Mouse (Mus musculus): ENCODE results near the gene Zfp383. TPM values are rescaled to one million over a fixed set of nuclear protein-coding genes. Genes with fewer than 3 reads are reported as not detected.
"Not testable (repeated sequence)": the region's sequence is repeated elsewhere in the genome, so short reads cannot be mapped to it uniquely, and the experiment has no call there.

The Zfp383 gene
- 1 to 10 TPM; 9.0 to 9.7 TPM for total RNA-seq (2021)

GRCm38 (mm10) chr7:29908130-29908950 lies at the start of gene Zfp383:
Gene Zfp383, plus strand, starts transcription at chr7:29908223.
- intact Hi-C loops (cut with DNase I) = loop anchor here (5.0 kb wide), 4 partner anchors 51 to 184 kb away; partner anchors contain the start of genes Gm26920, Zfp260, Zfp420 and Zfp566
- peak; percentile 89 for DNase-seq (ENCODE audit: low spot score in 2 of 2)

- DNase-seq (ENCODE audit: low spot score in 2 of 2) = peak; percentile 89 to 91
- intact Hi-C loops (cut with DNase I) = loop anchor here (5.0 kb wide), 2 partner anchors 43 to 47 kb away; partner anchors contain the start of genes Zfp27, Zfp383 and Zfp790
Measured at GRCm38 (mm10) chr7:29859532-29860517, 48.2 kb upstream of the Zfp383 start, which contains the start of gene Zfp420. Gene Zfp420, plus strand, starts transcription at chr7:29859979.

DNA sequence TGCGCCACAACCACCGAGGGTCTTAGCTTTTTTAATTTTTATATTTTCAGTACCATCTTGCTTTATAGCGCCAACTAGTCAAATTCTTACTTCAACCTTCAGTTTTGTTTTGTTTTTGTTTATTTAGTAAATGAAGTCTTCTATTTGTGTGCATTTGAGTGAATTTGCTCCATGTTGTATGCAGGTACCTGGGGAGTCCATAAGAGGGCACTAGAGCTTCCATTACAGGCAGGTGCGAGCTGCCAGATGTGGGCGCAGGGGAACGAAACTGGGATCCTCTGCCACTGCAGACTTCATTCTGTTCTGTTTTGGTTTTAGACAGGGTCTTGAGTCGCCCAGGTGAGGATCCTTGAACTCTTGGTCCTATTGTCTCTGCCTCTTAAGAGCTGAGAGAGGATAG lies 46.4 kb upstream of the Zfp383 start:
- intact Hi-C loops (cut with DNase I) = no loop called here
- DNase-seq (ENCODE audit: low spot score in 2 of 2) = no peak

- no peak for DNase-seq (ENCODE audit: low spot score in 2 of 2)
- intact Hi-C loops (cut with DNase I) = no loop called here
Measured at GRCm38 (mm10) chr7:29874256-29874655, 33.8 kb upstream of the Zfp383 start.

- DNase-seq (ENCODE audit: low spot score in 2 of 2); intact Hi-C loops (cut with DNase I): not testable (repeated sequence)
Measured at GRCm38 (mm10) chr7:29877561-29877960, 30.5 kb upstream of the Zfp383 start.

GRCm38 (mm10) chr7:29880056-29880455 lies 28.0 kb upstream of the Zfp383 start:
- intact Hi-C loops (cut with DNase I) = no loop called here
- DNase-seq (ENCODE audit: low spot score in 2 of 2) = no peak

GRCm38 (mm10) chr7:29880916-29881315 lies 27.1 kb upstream of the Zfp383 start:
- intact Hi-C loops (cut with DNase I) = no loop called here
- no peak for DNase-seq (ENCODE audit: low spot score in 2 of 2)

- intact Hi-C loops (cut with DNase I) = no loop called here
- DNase-seq (ENCODE audit: low spot score in 2 of 2) = no peak
Measured at GRCm38 (mm10) chr7:29890501-29890900, 17.5 kb upstream of the Zfp383 start.

- intact Hi-C loops (cut with DNase I) = no loop called here
- DNase-seq (ENCODE audit: low spot score in 2 of 2) = no peak
Measured at GRCm38 (mm10) chr7:29892756-29893155, 15.3 kb upstream of the Zfp383 start.

DNA sequence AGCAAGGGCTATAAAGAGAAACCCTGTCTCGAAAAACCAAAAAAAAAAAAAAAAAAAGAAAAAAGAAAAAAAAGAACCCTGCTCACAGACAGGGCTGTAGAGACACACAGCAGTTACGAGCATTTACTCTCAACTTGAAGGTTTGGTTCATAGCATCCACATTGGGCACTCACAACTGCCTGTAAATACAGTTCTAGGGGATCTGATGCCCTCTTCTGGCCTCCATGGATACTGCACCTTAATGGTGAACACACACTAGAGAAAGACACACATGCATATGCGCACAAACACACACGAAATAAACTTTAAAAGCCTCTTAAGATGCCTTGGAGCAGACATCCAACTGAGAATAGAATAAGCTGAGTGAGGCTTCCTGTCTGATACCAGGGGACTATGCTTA lies 9.7 kb upstream of the Zfp383 start:
- intact Hi-C loops (cut with DNase I) = no loop called here
- DNase-seq (ENCODE audit: low spot score in 2 of 2) = no peak

DNA sequence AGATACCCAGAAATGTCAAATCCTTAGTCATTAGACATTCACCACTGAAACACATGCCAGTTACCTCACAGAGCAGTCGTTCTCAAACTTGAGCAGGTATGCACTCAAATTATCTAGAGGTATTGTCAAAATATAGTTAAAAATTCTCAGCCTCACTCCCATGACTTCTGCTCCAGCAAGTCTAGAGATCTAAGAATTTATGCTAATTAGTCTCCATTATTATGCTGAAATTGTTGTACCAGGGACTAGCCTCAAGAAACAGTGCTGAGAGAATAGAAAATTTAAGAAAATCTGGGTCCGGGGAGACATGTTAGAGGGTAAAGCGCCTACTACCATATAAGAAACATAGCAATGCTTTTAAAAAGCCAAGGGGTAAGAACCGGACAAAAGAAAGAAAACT lies 3.9 kb upstream of the Zfp383 start:
- DNase-seq (ENCODE audit: low spot score in 2 of 2) = no peak
- intact Hi-C loops (cut with DNase I) = no loop called here

GRCm38 (mm10) chr7:29905966-29906681 lies 1.9 kb upstream of the Zfp383 start, which contains the start of gene Zfp27:
Gene Zfp27, minus strand, starts transcription at chr7:29906572.
- intact Hi-C loops (cut with DNase I) = loop anchor here (5.0 kb wide), 4 partner anchors 49 to 186 kb away; partner anchors contain the start of genes Gm26920, Zfp260, Zfp420 and Zfp566
- DNase-seq (ENCODE audit: low spot score in 2 of 2) = peak; percentile 70 to 76

DNA sequence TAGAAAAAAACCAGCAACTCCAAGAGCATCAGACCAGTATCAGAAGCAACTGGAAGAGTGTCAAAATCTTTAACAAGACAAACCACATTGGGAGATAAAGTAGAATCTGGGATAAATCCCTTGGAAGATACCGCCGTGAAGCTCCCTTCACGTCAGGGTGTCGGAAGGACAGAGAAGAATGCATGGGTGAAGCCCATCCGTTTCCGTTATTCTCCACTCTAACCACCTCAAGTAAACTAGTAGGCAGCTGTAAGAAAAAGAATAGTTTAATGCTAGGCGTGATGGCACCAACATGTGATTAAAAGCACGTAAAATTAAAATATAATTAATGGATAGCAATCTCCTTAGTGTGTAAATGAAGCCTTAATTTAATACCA lies 1.4 kb upstream of the Zfp383 start:
- intact Hi-C loops (cut with DNase I) = loop anchor here (5.0 kb wide), 4 partner anchors 49 to 186 kb away; partner anchors contain the start of genes Gm26920, Zfp260, Zfp420 and Zfp566
- no peak for DNase-seq (ENCODE audit: low spot score in 2 of 2)

DNA sequence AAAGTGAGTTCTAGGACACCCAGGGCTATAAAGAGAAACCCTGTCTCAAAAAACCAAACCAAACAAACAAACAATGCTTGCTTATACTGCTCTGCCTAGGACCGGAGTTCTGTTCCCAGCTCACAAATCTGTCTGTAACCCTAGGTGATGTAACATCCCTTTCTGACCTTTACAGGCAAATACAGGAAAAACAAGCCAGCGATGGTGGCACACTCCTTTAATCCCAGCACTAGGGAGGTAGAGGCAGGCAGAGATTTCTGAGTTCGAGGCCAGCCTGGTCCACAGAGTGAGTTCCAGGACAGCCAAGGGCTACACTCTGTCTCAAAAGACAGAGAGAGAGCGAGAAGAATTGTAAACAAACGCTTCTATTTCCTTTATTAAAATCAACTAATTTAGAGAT lies 817 bp upstream of the Zfp383 start:
- intact Hi-C loops (cut with DNase I) = loop anchor here (5.0 kb wide), 4 partner anchors 50 to 185 kb away; partner anchors contain the start of genes Gm26920, Zfp260, Zfp420 and Zfp566

GRCm38 (mm10) chr7:29910252-29910651 lies 2.2 kb downstream of the Zfp383 start:
- intact Hi-C loops (cut with DNase I) = no loop called here
- no peak for DNase-seq (ENCODE audit: low spot score in 2 of 2)

More for the DNA sequence above, 817 bp upstream of the Zfp383 start:
- no peak for DNase-seq (ENCODE audit: low spot score in 2 of 2)

- no peak for DNase-seq (ENCODE audit: low spot score in 2 of 2)
- intact Hi-C loops (cut with DNase I) = no loop called here
Measured at GRCm38 (mm10) chr7:29912172-29912571, 4.1 kb downstream of the Zfp383 start.

- no peak for DNase-seq (ENCODE audit: low spot score in 2 of 2)
- intact Hi-C loops (cut with DNase I) = no loop called here
Measured at GRCm38 (mm10) chr7:29917371-29918061, 9.5 kb downstream of the Zfp383 start.

- DNase-seq (ENCODE audit: low spot score in 2 of 2) = no peak
- intact Hi-C loops (cut with DNase I) = no loop called here
Measured at GRCm38 (mm10) chr7:29918062-29918453, 10.0 kb downstream of the Zfp383 start.
